Mouse (Mus musculus) spleen, adult 2 months (tissue): ENCODE measurements around the gene Rab1b. TPM values are rescaled to one million over a fixed set of nuclear protein-coding genes. Genes with fewer than 3 reads are reported as not detected.

Experiments used
- DNase-seq, 2 experiments: peaks; one replicate each; pipeline versions ENCODE4 v3.0.0 to v3.0.0-alpha.2; 2012 to 2021; ENCODE audit warnings: low spot score in 2 of 2, low read depth in 1 of 2
- H3K27ac ChIP-seq: fragments of 200-500 bp; 2 replicates; pipeline ENCODE4 v1.5.1; 2012; ENCODE audit warnings: low read length, inconsistent platforms; ENCODE audit not compliant: insufficient read depth
- H3K27me3 ChIP-seq: fragments of 200-500 bp; 2 replicates; pipeline ENCODE4 v1.6.1; 2012; ENCODE audit warnings: mild to moderate bottlenecking, moderate library complexity, low read length, inconsistent platforms; ENCODE audit not compliant: control insufficient read depth, insufficient read depth
- H3K36me3 ChIP-seq: fragments of 200-500 bp; 2 replicates; pipeline ENCODE4 v1.6.1; 2012; ENCODE audit warnings: mild to moderate bottlenecking, low read length, inconsistent platforms; ENCODE audit not compliant: control insufficient read depth, insufficient read depth
- H3K4me1 ChIP-seq: fragments of 200-500 bp; 2 replicates; pipeline ENCODE4 v1.6.1; 2011; ENCODE audit warnings: inconsistent platforms; ENCODE audit not compliant: control insufficient read depth, insufficient read depth, insufficient read length
- H3K4me3 ChIP-seq: fragments of 200-500 bp; 2 replicates; pipeline ENCODE4 v1.5.1; 2011; ENCODE audit warnings: mild to moderate bottlenecking, inconsistent platforms; ENCODE audit not compliant: insufficient read depth, insufficient read length; ENCODE audit errors: extremely low read depth
- CTCF ChIP-seq: fragments of 200-500 bp; IDR thresholded peaks from 2 replicates; pipeline ENCODE4 v1.5.1; 2011; ENCODE audit warnings: mild to moderate bottlenecking, inconsistent platforms; ENCODE audit not compliant: insufficient read depth, insufficient read length, insufficient replicate concordance; ENCODE audit errors: extremely low read depth
- POLR2A ChIP-seq: fragments of 200-500 bp; IDR thresholded peaks from 2 replicates; pipeline ENCODE4 v1.6.1; 2011; ENCODE audit warnings: low read depth, low read length, inconsistent platforms
- WGBS: fragments of 180-500 bp; shearing (Covaris S2); methylation state at CpG from one replicate; pipeline ENCODE4 v1.1.7; 2018; 5-methylcytosine and 5-hydroxymethylcytosine counted together
- polyA plus RNA-seq: library from polyadenylated mRNA; depleted of rRNA; stranded (reverse); fragments of >200 nt; gene quantifications from 2 replicates; pipeline ENCODE4 v1.2.3, GENCODE M21; 2012; rRNA removed

The Rab1b gene
- polyA plus RNA-seq, 1 experiment = 116 TPM

DNA sequence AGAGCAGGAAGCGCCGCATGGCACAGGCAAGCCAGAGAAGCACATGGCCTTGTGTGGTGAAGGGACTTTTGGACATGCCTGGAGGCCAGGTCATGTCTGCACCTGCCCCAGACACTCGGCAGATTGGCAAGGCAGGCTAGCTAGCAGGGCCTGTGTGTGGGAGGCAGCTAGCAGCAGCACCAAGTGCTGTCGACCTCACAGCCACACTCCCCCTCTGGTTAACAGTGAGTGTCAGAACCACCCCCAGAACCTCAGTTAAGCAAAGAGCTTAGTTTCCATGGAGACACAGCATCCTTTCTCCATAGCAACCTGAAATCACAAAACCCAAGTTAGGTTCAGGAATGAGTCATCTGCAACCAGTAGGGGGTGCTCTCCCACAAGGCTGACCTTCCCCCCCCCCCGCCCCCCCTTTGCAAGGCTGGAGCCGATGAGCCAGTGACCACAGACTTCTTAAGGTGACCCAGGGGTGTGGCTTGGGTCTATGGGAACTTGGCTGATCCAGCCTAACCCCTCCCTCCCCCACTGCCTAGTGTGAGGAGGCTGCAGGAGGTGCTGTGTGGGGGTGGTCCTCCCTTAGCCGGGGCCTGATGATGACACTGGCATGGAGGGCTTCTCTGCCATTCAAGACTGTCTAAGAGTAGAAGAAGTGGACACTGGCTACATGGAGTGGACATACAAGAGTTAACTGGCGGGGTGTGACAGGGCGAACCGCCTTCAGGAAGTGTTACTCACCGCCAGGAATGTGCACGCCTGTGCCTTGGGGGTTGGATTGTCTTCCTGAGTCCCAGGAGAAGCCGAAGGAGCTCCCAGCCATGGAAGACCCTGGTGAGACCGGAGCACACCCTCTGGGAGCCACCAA lies 56.6 kb downstream of the Rab1b start, which contains the start of gene Rin1:
TSS of gene Rin1 (plus strand) at position 435 of the 859 bp plus-strand sequence.
- WGBS = 27% methylated on average over 14 of the region's 14 CpGs
- no peak for DNase-seq
- peaks cover 21% of the 10 kb centered on the region for H3K36me3 ChIP-seq
- peaks cover 2% of the 10 kb centered on the region; the same call in 1 of the 2 replicates for H3K4me1 ChIP-seq
- H3K27ac ChIP-seq = no peak within 1 kb of the TSS
- no peaks in the 10 kb centered on the region for H3K27me3 ChIP-seq
- H3K4me3 ChIP-seq = no peak within 1 kb of the TSS; the same call in 1 of the 2 replicates
- TF ChIP-seq CTCF (no peak), POLR2A (no peak)

DNA sequence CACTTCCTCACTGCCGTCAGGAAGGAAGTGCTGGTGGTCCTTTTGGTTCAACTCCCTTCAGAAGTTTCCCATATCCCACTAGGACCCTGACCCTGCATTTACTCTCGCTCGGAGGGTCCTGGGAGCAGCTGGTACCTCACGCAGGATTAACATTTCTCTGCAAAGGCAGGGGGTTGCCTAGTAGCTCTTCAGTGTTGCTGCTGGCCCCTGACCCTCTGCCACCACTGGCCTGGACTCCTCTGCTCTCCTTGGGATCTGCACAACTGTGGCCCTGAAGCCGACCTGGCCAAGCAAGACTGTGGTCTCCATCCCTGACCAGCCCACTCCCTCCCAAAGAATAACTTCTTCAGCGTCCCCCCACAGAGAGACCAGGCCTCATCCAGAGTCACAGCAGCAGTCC lies 57.5 kb downstream of the Rab1b start:
- no peak for DNase-seq
- H3K36me3 ChIP-seq = peaks cover 21% of the 10 kb centered on the region

More for the DNA sequence above, 57.5 kb downstream of the Rab1b start:
- WGBS = 92% methylated on average over 6 of the region's 6 CpGs
- no peak overlapping the region for H3K27ac ChIP-seq
- no peak overlapping the region for H3K4me3 ChIP-seq
- H3K27me3 ChIP-seq = no peaks in the 10 kb centered on the region
- peaks cover 2% of the 10 kb centered on the region; the same call in 1 of the 2 replicates for H3K4me1 ChIP-seq
- TF ChIP-seq POLR2A (no peak), CTCF (no peak)

Other genes starting within 250 kb of the Rab1b start
- 0.06 and 0.32 TPM in 2 replicates for gene Actn3, start 229.2 kb downstream of the Rab1b start, polyA plus RNA-seq
- 25.0 and 35.6 TPM in 2 replicates for gene Zdhhc24, start 228.4 kb downstream of the Rab1b start, polyA plus RNA-seq
- 1.3 and 2.6 TPM in 2 replicates for gene Bbs1, start 200.4 kb downstream of the Rab1b start, polyA plus RNA-seq
- 79.5 and 98.8 TPM in 2 replicates for gene Dpp3, start 178.8 kb downstream of the Rab1b start, polyA plus RNA-seq
- gene Peli3, start 163.9 kb downstream of the Rab1b start, polyA plus RNA-seq = 1.0 and 1.5 TPM in 2 replicates
- gene Mrpl11, start 144.9 kb downstream of the Rab1b start, polyA plus RNA-seq = 14.1 and 14.5 TPM in 2 replicates
- 0.72 and 1.1 TPM in 2 replicates for gene Npas4, start 116.8 kb downstream of the Rab1b start, polyA plus RNA-seq
- gene Slc29a2, start 83.2 kb downstream of the Rab1b start, polyA plus RNA-seq = 6.8 and 8.8 TPM in 2 replicates
- gene B4gat1, start 68.2 kb downstream of the Rab1b start, polyA plus RNA-seq = 9.7 and 12.0 TPM in 2 replicates
- 0.36 and 0.79 TPM in 2 replicates for gene AC124502.3, start 68.2 kb downstream of the Rab1b start, polyA plus RNA-seq
- gene Brms1, start 65.7 kb downstream of the Rab1b start, polyA plus RNA-seq = 35.8 and 44.7 TPM in 2 replicates
- gene Rin1, start 56.6 kb downstream of the Rab1b start, polyA plus RNA-seq = 1.9 and 2.6 TPM in 2 replicates
- 5.5 and 6.3 TPM in 2 replicates for gene Cd248, start 39.0 kb downstream of the Rab1b start, polyA plus RNA-seq
- gene Tmem151a, start 21.5 kb downstream of the Rab1b start, polyA plus RNA-seq = 0.69 and 1.4 TPM in 2 replicates
- gene Yif1a, start 18.5 kb downstream of the Rab1b start, polyA plus RNA-seq = 60.5 and 84.1 TPM in 2 replicates
- gene Cnih2, start 8.6 kb downstream of the Rab1b start, polyA plus RNA-seq = 0.94 and 1.4 TPM in 2 replicates
- gene Klc2, start 11.5 kb upstream of the Rab1b start, polyA plus RNA-seq = 26.8 and 27.9 TPM in 2 replicates
- 35.0 and 44.5 TPM in 2 replicates for gene Pacs1, start 166.0 kb upstream of the Rab1b start, polyA plus RNA-seq
- gene Sf3b2, start 188.4 kb upstream of the Rab1b start, polyA plus RNA-seq = 117 and 144 TPM in 2 replicates
- gene Gal3st3, start 191.3 kb upstream of the Rab1b start, polyA plus RNA-seq = 0.37 and 0.69 TPM in 2 replicates
- not detected in 2 replicates for gene Catsper1, start 228.7 kb upstream of the Rab1b start, polyA plus RNA-seq
- gene Cst6, start 242.5 kb upstream of the Rab1b start, polyA plus RNA-seq = 0.32 and 0.82 TPM in 2 replicates